Mouse (Mus musculus) small intestine, adult 2 months (tissue): ENCODE measurements around the gene Rae1.

Experiments used
- CTCF ChIP-seq: fragments of 200-500 bp; IDR thresholded peaks from 2 replicates; pipeline ENCODE4 v1.5.1; 2012; ENCODE audit warnings: low read depth, mild to moderate bottlenecking, control low read depth, inconsistent platforms, low read length, moderate library complexity, mixed read lengths; ENCODE audit not compliant: insufficient replicate concordance, insufficient read length; ENCODE audit errors: extremely low read depth
- POLR2A ChIP-seq: fragments of 200-500 bp; IDR thresholded peaks from 2 replicates; pipeline ENCODE4 v1.6.1; 2012; ENCODE audit warnings: low read depth, mild to moderate bottlenecking, control low read depth, inconsistent platforms, low read length, moderate library complexity

DNA sequence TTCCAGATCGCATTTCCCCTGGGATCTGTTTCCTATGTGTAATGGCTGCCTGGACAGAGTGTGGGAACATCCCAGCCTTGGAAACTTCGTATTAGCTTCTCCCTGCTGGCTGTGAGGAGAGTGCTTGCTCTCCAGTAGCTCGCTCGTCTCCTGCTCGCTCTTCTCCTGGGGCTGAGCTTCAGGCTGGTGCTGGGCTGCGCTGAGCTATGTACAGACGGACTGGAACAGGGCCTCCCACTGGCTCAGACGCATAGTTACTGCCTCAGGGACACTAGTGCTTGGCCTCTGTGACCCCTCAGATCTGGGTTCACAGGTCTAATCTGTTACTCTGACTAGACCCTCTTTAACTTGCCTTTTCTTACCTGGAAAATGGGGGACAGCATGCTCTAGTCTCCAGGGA lies 24.5 kb downstream of the Rae1 start:
- no peak for TF ChIP-seq CTCF
- TF ChIP-seq POLR2A = no peak
